Mouse (Mus musculus): Measurements from ENCODE around the gene Tk1. TPM values are rescaled to one million over a fixed set of nuclear protein-coding genes. Genes with fewer than 3 reads are reported as not detected.

Tk1 gene
- polyA plus RNA-seq, 1 experiment, result 17.2 TPM

DNA sequence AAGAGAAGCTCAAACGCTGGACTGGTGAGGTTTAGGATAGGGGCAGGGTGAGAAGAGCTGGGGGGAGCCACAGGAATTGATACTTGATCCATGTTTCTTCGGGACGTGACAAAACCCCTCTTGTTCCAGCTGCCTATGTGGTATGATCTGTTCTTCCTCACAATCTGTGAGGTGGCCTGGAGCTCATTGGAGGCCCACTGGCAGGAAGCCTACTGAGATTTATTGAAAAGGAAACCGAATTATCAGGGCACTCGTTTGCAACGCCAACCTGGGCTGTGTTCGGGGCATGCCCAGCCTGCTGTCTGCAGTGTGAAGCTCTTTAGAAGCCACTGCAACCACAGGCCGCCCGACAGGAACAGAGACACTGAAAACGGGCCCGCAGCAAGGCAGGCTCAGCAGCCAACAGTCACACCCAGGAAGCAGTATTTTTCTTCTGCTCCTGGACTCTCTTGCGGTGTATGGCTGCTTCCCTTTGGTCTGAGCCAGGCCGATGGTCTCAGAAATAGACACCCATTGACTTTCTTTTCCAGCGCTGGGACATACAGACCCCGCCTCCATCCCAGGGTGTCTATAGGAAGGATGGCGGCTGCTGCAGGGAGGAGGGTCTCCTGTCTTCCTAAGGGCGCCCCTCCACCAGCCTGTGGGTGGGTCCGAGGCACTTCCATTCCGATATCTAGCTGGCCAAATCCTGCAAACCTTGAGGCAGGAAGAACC is 22.5 kb upstream of the Tk1 start:
- H3K9me3 ChIP-seq, result no peaks in the 10 kb centered on the region
- TF ChIP-seq GATA1 (IDR thresholded peaks at IDR 0.05; ENCODE audit: borderline replicate concordance, low read length) (no peak), FLI1 (IDR thresholded peaks at IDR 0.05; ENCODE audit: low read length) (no peak)
- no peaks in the 10 kb centered on the region for H3K27me3 ChIP-seq (replicated peaks)
- H3K4me3 ChIP-seq (replicated peaks), result peak overlapping the region; percentile 98
- peaks cover 53% of the 10 kb centered on the region for H3K4me1 ChIP-seq
- H3K36me3 ChIP-seq (replicated peaks; ENCODE audit: low read length), result peaks cover 24% of the 10 kb centered on the region

DNA sequence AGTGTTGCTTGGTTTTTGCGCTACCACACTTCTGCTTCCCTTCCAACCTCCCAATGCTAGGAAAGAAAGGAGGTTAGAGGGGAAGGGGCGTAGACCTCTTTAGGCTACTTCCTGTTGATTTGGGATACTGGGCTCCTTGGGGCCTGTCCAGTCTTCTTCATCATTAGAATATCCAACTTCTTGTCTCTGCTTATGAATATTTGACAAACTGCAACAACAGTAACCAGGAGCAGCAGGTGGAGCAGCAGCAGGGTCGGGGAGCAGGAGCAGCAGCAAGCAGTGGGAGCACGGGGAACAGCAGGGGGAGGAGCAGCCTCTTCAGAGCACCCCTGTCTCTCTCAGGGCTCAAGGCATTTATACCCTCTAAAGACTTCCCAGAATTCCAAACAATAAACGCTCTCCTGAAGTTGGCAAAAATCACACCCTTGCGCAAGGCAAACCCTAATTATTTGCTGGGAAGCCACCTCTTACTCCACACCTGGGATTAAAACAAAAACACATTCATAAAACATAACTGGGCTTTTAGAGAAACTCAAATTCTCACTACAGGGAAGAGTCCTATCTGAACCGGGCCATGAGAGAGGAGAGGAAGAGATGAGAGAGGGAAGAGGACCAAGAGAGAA is 21.8 kb upstream of the Tk1 start:
- no peaks in the 10 kb centered on the region for H3K27me3 ChIP-seq (replicated peaks)
- H3K9me3 ChIP-seq, result no peaks in the 10 kb centered on the region
- H3K36me3 ChIP-seq (replicated peaks; ENCODE audit: low read length), result peaks cover 17% of the 10 kb centered on the region
- H3K4me1 ChIP-seq, result peaks cover 55% of the 10 kb centered on the region
- H3K4me3 ChIP-seq (replicated peaks), result peak overlapping the region; percentile 98
- no peak for TF ChIP-seq GATA1 (IDR thresholded peaks at IDR 0.05; ENCODE audit: borderline replicate concordance, low read length)
- no peak for TF ChIP-seq FLI1 (IDR thresholded peaks at IDR 0.05; ENCODE audit: low read length)

DNA sequence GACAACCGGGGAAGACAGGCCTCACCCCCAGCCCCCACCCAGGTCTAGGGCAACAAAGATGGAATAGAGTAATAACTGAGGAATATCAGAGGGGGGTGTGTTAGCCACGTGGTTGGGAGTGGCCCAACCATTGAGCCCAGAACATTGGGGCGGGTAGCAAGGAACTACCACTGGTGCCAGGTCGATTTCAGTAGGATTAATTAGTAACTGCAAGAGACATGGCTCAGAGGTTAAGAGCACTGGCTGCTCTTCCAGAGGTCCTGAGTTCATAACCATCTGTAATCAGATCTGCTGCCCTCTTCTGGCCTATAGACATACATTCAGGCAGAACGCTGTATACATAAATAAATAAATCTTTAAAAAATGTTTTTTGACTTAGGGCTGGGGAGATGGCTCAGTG is 20.7 kb upstream of the Tk1 start:
- Histone ChIP-seq H3K36me3 (replicated peaks; ENCODE audit: low read length) (peaks cover 6% of the 10 kb centered on the region), H3K4me1 (peaks cover 65% of the 10 kb centered on the region), H3K4me3 (replicated peaks) (no peak overlapping the region), H3K9me3 (no peaks in the 10 kb centered on the region), H3K27me3 (replicated peaks) (peaks cover 9% of the 10 kb centered on the region)
- TF ChIP-seq FLI1 (IDR thresholded peaks at IDR 0.05; ENCODE audit: low read length), result no peak
- no peak for TF ChIP-seq GATA1 (IDR thresholded peaks at IDR 0.05; ENCODE audit: borderline replicate concordance, low read length)

DNA sequence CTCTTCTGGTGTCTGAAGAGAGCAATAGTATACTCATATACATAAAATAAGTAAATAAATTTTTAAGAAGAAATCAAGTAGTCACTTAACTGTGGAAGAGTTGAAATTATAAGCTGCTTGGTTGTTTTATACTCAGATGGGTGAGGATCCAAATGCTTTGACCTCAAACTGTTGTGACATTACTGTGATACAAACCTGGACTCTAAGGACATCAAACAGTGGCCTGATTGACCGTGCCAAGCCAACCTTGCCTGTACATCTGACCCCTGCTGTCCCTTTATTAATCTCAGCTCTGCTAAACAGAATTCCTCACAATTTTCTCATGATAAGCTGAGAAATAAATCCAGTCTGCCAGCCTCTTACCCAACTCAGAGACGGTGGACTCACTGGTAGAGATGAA is 19.8 kb upstream of the Tk1 start:
- peaks cover 64% of the 10 kb centered on the region for H3K4me1 ChIP-seq
- H3K4me3 ChIP-seq (replicated peaks), result no peak overlapping the region
- H3K36me3 ChIP-seq (replicated peaks; ENCODE audit: low read length), result no peaks in the 10 kb centered on the region
- peaks cover 11% of the 10 kb centered on the region for H3K27me3 ChIP-seq (replicated peaks)
- TF ChIP-seq FLI1 (IDR thresholded peaks at IDR 0.05; ENCODE audit: low read length), result no peak
- TF ChIP-seq GATA1 (IDR thresholded peaks at IDR 0.05; ENCODE audit: borderline replicate concordance, low read length), result no peak
- H3K9me3 ChIP-seq, result no peaks in the 10 kb centered on the region

DNA sequence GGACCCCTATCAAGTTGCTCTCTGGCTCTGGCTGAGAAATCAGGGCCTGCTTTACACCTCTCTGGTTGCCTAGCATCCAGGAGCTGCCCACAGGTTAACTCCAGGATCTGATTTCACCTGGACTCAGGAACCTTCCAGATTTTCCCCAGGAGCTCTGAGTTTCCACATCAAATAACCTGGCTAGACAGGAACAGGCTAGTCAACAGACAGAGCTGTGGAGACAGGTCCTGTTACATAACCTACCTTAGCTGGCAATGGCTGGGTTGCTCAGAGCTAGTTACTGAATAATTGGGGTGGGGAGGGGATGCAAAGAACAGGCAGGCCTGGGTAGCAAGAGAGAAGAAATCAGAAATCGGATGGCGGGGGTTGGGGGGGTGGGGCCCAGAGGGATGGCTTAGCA is 19.1 kb upstream of the Tk1 start:
- H3K4me1 ChIP-seq, result peaks cover 62% of the 10 kb centered on the region
- peaks cover 16% of the 10 kb centered on the region for H3K27me3 ChIP-seq (replicated peaks)
- H3K9me3 ChIP-seq, result no peaks in the 10 kb centered on the region
- TF ChIP-seq GATA1 (IDR thresholded peaks at IDR 0.05; ENCODE audit: borderline replicate concordance, low read length), result no peak
- no peak for TF ChIP-seq FLI1 (IDR thresholded peaks at IDR 0.05; ENCODE audit: low read length)
- H3K36me3 ChIP-seq (replicated peaks; ENCODE audit: low read length), result no peaks in the 10 kb centered on the region
- no peak overlapping the region for H3K4me3 ChIP-seq (replicated peaks)

DNA sequence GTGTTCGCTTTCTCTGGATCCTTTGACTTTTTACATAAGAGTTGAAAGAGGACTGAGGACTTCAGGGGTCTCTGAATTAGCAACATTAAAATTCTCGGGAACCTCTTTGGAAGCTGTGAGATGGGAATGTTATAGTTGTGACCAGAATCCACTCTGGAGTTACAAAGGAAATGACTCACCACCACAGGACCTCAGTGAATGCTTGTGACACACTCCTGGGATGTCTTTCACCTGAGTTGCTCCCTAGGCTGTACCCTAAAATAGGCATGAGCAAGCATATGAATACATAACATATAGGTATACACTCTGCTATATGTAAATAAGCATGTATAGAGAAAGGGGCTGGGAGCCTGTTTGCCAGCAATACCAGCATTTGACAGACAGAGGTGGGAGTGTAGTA is 17.5 kb upstream of the Tk1 start:
- H3K4me1 ChIP-seq, result peaks cover 50% of the 10 kb centered on the region
- H3K27me3 ChIP-seq (replicated peaks), result peaks cover 26% of the 10 kb centered on the region
- no peaks in the 10 kb centered on the region for H3K9me3 ChIP-seq
- H3K36me3 ChIP-seq (replicated peaks; ENCODE audit: low read length), result no peaks in the 10 kb centered on the region
- H3K4me3 ChIP-seq (replicated peaks), result no peak overlapping the region
- TF ChIP-seq FLI1 (IDR thresholded peaks at IDR 0.05; ENCODE audit: low read length), result no peak
- TF ChIP-seq GATA1 (IDR thresholded peaks at IDR 0.05; ENCODE audit: borderline replicate concordance, low read length), result no peak

DNA sequence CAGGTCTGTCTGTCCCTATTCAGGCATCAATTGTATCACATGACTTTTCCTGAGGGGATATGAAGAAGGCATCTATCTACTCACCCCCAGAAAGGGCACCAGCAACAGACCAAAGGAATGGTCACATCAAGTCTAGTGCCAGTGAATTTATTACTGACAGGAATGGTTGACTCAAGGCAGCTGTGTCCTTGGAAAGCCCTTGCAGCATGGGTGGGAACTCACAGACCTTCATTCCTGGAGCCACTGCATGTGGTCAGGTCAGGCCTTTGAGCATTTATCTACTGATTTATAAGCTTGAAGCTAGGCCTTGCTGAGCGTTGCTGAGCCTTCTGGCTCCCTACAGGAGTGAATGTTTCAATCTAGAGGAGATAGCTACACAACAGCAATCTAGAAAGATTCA is 15.0 kb upstream of the Tk1 start:
- no peak overlapping the region for H3K4me3 ChIP-seq (replicated peaks)

DNA sequence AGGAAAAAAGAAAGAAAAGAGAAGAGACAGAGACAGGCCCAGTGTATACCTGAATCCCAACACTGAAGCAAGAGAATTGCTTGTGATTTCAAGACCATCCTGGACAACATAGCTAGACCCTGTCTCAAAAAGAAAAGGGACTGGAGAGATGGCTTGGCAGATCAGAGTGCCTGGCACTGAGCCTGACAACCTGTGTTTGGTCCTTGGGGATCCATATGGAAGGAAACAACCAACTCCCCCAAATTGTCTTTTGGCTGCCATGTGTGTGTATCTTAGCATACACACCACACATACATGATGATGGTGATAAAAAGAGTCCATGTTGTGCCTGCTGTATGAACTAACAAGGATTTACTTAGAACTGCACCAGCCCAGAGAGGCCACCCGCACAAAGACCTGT is 13.1 kb upstream of the Tk1 start:
- Histone ChIP-seq H3K9me3 (no peaks in the 10 kb centered on the region), H3K4me1 (peaks cover 47% of the 10 kb centered on the region), H3K36me3 (replicated peaks; ENCODE audit: low read length) (no peaks in the 10 kb centered on the region), H3K27me3 (replicated peaks) (peaks cover 44% of the 10 kb centered on the region), H3K4me3 (replicated peaks) (no peak overlapping the region)
- TF ChIP-seq GATA1 (IDR thresholded peaks at IDR 0.05; ENCODE audit: borderline replicate concordance, low read length), result no peak
- TF ChIP-seq FLI1 (IDR thresholded peaks at IDR 0.05; ENCODE audit: low read length), result no peak

More for the DNA sequence above, 15.0 kb upstream of the Tk1 start:
- Histone ChIP-seq H3K4me1 (peaks cover 31% of the 10 kb centered on the region), H3K9me3 (no peaks in the 10 kb centered on the region), H3K36me3 (replicated peaks; ENCODE audit: low read length) (no peaks in the 10 kb centered on the region), H3K27me3 (replicated peaks) (peaks cover 34% of the 10 kb centered on the region)
- TF ChIP-seq GATA1 (IDR thresholded peaks at IDR 0.05; ENCODE audit: borderline replicate concordance, low read length), result no peak
- TF ChIP-seq FLI1 (IDR thresholded peaks at IDR 0.05; ENCODE audit: low read length), result no peak

DNA sequence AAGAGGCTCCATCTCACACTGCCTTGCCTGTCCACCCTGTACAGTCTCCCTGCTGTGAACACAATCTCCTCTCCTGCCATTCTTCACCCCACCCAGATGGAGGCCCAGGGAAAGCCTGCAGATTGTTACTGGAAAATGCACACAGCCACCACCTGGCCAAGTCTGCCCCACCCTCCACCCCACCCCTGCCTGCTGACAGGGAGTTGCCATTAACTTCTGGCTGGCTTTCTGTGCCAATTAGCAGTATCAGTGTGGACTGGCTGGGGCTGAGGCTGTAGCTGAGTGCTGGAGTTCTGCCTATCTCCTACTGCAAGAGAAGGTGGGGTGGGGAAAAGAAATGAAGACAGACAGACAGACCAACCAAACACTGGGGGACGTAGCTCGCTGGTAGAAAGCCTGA is 12.7 kb upstream of the Tk1 start:
- Histone ChIP-seq H3K9me3 (no peaks in the 10 kb centered on the region), H3K27me3 (replicated peaks) (peaks cover 44% of the 10 kb centered on the region), H3K36me3 (replicated peaks; ENCODE audit: low read length) (no peaks in the 10 kb centered on the region), H3K4me3 (replicated peaks) (no peak overlapping the region), H3K4me1 (peaks cover 48% of the 10 kb centered on the region)
- TF ChIP-seq GATA1 (IDR thresholded peaks at IDR 0.05; ENCODE audit: borderline replicate concordance, low read length), result no peak
- no peak for TF ChIP-seq FLI1 (IDR thresholded peaks at IDR 0.05; ENCODE audit: low read length)

DNA sequence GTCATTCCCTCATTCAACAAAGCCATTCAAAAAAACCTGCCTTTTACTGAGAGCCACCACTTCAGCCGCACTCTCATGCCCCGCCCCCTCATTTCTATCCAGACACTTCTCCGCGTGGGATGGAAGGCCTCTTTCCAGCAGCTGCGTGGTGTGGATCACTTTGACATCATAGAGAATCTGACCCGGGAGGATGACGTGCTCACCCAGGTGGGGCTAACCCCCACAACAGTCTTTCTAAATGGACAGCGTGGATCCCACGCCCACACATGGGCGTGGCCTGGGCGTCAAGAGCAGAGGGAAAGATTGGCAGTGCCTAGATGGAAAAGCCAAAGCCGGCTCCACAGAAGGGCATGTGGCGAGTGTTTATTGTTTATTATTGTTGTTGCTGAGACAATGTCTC is 10.4 kb upstream of the Tk1 start:
- Histone ChIP-seq H3K4me3 (replicated peaks) (no peak overlapping the region), H3K27me3 (replicated peaks) (peaks cover 34% of the 10 kb centered on the region), H3K36me3 (replicated peaks; ENCODE audit: low read length) (no peaks in the 10 kb centered on the region), H3K4me1 (peaks cover 46% of the 10 kb centered on the region), H3K9me3 (no peaks in the 10 kb centered on the region)
- TF ChIP-seq FLI1 (IDR thresholded peaks at IDR 0.05; ENCODE audit: low read length) (no peak), GATA1 (IDR thresholded peaks at IDR 0.05; ENCODE audit: borderline replicate concordance, low read length) (no peak)
